Mouse (Mus musculus) spleen, embryonic (tissue): ENCODE data around the gene Ror2.

Experiments
- CTCF ChIA-PET: fragments of 350-600 bp; sonication (Branson Sonifier 250); formaldehyde crosslinking; loops from one replicate; lab custom pipeline; 2022; lab: Charles Lee

Ror2 gene

DNA sequence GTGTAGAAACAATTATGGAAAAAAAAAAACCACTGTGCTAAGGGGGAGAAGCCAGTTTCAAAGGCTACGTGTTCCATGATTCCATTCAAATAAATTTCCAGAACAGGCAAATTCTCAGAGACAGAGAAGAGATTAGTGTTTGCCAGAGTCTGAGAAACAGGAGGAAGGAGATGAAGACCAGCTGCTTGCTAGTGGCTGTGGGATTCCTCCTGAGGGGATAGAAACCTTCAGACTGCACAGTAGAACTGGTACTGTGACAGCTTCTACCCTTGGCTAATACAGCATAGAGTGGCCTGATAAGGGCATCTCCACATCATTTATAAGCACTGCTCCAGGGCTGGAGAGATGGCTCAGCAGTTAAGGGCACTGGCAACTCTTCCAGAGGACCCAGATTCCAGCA is 11.2 kb downstream of the Ror2 start:
- CTCF ChIA-PET = interaction anchor here (0.6 kb wide), 1 partner anchor 796 kb away, joined by 3 read pairs; no protein-coding TSS in a partner anchor

DNA sequence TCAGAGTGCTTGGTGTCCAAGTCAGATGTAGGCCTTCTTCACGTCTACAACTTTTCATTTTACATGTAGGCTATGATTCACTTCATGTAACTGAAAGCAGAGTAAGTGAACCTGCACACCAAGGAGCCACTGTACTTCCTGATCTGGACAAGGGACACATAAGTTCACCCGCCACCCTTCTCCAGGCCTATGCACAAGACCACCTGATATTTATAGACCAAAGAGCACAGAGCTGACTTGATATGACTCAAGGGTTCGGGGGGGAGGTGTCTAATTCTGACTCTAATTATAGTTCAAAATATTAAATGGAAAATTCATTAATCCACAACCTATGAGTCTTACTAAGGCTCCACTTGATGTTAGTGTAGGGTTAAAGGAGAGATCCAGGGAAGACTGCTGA is 14.3 kb downstream of the Ror2 start:
- CTCF ChIA-PET = no interaction called here

DNA sequence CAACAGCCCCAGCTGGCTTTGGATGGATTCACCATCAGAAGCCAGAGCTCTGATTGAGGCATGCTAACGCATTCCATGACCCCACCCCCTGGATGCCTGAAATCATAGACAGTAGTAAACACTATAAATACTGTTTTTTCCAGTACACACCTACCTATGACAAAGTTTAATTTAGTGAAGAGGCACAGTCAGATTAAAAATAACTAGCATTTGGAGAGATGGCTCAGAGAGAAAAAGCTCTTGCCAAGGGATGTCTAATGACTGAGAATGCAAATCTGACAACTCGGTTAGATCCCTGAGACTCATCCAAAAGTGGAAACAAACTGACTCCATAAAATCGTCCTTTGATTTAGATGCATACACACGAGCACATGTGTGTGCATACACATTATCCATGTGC is 15.4 kb downstream of the Ror2 start:
- CTCF ChIA-PET = no interaction called here

DNA sequence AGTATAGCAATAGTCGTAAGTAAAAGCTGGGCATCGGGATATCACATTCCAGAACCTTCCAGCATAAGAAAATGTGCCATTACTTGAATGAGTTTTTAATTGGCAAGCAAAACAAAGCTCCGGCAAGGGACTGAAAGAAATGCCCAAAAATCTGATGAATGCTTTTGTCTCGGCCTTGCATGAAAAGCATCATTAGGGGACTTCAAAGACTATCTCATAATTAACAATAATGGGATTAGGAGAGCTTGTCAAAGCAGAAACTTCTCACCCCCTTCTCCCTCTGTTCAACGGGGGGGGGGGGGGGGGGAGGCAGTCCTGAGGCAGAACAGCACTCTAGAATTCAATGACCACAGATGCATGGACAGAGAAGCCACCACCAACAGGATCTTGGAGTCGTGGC is 17.4 kb downstream of the Ror2 start:
- CTCF ChIA-PET = no interaction called here

DNA sequence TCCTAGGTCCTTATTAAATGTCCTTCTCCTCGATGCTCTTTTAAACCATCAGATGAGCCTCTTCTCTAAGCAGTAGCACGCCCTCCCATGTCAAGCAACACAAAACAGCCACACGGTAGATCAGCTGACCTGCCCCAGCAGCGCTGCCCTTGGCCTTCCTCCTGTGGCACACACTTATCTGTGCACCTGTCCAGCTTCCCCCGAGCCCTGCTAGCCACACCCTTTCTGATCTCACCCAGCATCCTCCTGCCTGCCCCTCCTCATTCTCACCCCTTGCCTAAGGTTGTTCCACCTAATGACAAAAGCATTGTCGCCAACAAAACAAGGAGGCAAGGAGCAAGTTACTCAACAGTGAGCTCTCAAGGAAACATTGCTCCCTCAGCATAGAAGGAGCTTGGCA is 18.1 kb downstream of the Ror2 start:
- CTCF ChIA-PET = no interaction called here

DNA sequence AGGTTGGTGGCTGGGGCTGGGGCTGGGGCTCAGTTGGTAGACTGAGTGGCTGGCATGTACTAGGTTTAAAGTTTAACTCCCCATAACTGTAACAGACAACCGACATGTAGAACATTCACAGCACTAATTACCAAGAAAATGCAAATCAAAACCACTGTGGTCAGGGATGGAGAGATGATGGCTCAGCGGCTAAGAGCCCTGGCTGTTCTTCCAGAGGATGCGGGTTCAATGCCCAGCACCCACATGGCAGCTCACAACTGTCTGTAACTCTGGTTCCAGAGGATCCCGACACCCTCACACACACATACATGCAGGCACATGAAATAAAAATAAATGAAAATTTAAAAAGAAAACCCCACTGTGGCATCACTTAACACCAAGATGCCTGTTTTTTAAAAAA is 18.8 kb downstream of the Ror2 start:
- CTCF ChIA-PET = no interaction called here

DNA sequence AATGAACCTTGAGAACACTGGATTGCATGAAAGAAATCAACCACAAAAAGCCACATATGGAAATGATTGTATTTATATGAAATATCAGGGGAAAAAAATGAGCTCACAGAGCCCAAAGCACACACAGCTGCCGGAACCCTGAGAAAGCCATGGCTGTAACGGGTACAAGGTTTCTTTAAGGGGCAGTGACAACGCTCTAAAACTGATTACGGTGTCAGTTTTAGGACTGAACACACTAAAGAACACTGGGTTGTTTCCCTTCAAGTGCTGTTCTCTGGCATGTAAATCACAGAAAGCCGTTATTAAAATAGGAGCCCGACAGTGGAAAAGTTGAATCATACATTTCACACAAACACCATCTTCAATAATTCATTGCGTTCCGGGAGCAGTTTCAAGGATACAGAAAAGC is 19.4 kb downstream of the Ror2 start:
- CTCF ChIA-PET = no interaction called here

DNA sequence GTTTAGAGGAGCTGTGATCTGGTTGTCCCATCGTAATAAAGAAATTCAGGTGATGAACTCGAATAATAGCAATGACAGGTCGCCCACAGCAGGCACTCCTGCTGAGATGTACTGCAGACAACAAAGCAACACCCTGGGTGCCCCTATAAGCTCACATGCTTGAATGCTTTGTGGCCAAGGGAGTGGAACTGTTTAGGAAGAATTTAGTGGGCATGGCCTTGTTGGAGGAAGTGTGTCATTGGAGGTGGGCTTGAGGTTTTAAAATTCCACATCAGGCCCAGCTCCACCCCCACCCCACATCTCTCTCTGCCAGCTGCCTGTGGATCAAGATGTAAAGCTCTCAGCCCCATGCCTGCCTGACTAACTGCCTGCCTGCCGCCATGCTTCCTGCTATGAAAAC is 21.0 kb downstream of the Ror2 start:
- CTCF ChIA-PET = interaction anchor here (0.6 kb wide), 1 partner anchor 1042 kb away, joined by 3 read pairs; no protein-coding TSS in a partner anchor

DNA sequence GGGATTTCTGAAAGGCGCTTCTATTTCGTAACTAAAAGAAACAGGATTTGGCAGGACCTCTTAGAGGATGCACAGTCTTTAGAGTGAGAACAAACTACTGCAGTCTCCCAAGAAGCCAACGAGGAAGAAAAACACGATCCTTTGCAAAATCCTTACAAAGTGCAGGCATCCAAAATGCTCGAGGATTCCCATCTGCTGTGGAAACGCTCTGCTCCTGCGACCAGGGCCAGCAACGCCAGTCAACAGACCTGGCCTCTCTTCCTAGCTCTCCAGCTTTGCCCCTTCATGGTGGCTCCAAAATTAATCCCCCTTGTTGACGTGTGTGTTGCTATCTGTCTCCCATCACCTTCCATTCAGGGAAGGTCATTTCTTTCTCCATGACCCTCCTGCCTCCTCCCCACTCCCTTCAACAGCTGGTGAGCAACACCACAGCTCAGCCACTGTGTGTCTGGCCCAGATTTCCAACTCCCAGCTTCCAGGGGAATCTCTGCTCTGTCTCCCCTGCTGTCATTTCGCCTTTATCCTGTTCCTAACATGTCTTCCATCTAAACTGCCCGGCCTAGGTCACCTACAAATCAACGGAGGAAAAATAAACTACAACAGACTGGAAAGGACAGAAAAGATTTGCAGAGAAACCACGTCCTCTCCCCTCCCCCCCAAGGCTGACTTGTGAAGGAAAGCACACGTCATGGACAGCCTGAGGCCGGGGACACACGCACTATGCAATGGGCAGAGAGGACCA is 23.2 kb downstream of the Ror2 start:
- CTCF ChIA-PET = no interaction called here

DNA sequence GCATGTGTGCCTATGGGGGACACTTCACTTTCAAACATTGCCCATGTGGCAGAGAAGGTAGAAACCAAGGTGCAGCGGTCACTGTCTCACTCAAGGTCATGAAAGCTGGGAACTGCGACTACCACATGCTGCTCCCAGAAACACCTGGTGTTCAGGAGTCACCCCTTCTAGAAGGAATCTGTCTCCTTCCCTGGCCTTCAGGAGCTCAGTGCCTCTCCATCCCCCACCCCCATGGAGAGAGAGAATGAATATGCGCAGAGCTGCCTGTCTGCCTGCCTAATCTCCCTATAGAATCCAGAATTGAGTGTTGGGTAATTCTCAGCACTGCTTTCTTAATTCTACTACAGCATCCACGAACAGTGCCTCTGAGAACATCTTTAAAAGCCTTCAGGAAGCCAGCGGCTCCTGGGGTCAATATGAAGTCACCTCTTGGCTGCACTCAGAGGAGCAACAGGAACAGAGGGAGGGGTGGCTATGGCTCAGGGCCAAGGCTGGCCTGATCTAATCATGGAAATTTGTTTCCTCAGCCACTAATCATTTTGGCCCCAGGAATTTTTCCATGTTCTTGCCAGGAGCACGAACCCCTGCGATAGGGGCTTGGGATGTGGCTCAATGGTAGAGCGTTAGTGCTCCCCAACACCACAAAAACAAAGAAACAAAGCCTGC is 24.7 kb downstream of the Ror2 start:
- CTCF ChIA-PET = interaction anchor here (0.6 kb wide), 2 partner anchors 47 to 345 kb away, joined by 5 read pairs; no protein-coding TSS in a partner anchor

DNA sequence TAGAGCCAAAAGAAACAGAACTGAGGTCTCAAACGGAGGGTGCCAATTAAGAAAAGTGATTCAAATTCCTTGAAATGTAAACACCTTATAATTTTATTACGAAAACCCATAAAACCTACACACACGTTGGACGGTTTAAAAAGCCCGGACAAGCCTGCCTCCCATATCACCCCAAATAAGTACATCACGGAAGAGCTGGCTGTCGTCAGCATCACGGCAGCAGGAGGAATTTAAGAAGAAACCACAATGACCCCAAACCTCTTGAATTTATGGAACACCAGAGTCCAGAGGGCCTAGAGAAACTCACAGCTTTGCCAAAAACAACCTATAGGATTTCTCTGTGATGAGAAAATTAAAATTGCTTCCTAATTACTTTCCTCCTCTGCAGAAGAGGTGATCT is 27.0 kb downstream of the Ror2 start:
- CTCF ChIA-PET = no interaction called here

DNA sequence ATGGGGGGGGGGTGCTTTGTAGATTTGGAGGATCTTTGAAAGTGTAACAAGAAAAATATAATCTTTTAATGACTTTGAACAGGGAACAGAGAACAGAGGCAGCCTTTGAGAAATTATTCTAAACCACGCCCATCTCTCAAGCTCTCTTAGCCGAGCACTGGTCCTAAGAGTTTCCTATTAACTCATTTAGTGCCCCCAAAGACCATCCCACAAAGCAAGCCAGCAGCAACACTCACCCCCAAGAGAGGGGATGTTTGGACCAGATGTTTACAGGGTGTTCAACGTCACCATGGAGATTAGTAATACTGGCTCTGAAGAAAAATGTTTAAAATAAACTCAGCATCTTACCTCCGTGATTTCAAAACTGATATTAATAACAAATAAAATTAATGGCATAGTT is 27.4 kb downstream of the Ror2 start:
- CTCF ChIA-PET = no interaction called here

DNA sequence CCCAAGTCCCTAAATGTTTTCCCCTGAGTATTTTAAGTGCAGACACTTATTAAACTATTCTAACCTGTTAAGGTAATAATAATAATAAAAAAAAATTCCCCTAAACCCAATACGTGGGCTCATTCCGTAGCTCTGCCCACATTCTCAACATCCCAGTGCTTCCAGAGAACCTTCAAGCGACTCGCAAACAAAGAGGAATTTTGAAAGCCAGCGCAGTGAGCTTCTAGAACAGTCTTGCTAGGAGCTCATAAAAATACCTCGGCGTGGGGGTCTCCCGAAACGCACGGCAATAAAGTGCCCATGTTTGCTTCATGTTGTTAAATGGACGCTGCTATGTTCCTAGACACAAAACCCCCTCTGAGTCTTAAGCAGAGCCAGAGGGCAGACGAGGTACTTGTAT is 32.7 kb downstream of the Ror2 start:
- CTCF ChIA-PET = no interaction called here

DNA sequence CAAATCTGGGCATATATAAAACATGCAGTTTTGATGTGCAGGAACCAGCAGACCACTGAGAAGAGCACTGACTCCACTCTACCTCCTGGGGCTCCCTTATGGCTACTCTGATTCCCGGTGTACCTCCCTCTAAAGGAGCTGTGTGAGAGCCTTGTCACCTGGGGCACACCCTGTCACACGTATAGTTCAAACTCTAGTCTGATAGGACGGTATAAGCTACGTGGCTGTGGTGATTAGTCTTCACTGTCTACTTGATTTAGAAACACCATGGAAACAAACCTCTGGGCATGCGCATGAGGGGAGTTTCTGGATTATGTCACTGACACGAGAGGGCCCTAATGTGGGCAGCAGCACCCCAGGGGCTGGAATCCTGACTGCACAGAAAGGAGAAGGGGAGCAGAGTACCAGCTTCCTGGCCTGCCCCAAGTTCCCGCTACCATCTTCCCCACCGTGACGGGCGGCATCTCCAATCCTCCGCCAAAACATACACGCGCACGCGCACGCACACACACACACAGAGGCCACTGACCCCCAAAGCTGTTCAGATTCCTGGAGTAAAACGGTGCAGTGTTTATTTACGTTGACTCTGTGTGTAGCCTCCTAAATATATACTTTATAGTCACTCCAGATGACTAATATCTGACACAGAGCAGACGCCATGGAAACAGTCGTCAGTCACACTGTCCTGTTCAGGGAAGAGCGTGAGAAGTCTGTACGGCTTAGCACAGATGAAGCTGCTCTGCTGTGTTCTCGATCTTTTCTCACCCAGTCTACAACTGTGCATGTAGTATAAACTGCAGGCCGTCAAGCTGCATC is 37.1 kb downstream of the Ror2 start:
- CTCF ChIA-PET = no interaction called here

DNA sequence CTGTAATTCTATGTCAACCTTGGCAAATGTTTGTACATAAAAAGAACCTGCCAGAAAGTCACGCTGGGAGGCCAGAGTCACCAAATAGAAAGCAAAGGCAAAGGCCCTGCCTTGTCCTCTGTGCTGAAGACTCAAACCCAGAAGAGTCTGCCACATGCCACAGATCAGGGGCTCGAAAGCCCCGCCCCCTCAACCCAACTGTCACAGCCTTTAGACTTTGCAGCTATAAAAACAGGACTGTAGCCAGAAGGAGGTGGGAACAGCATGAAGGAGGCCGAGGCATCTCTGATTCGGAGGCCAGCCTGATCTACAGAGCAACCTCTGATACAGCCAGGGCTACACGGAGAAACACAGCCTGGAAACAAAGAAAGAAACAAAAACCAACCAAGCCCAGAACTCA is 37.8 kb downstream of the Ror2 start:
- CTCF ChIA-PET = no interaction called here

DNA sequence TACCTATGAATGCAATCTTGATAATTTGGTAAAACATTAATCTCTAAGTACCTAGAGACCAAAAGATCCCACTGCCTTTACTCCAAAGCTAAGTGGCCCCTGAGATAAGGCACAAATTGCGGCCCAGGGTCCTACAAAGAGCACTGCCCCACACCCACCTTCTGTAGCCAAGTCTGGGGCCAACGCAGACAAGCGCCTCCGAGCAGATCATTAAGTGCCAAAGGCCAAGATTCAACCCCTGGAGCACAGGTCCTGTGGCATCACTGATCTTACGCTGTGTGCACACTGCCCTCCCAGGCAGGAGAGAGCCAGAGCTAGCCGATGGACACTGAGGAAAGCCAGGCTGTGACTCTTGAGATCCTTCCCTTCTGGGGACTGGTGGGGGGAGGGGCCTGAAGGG is 38.7 kb downstream of the Ror2 start:
- CTCF ChIA-PET = no interaction called here

DNA sequence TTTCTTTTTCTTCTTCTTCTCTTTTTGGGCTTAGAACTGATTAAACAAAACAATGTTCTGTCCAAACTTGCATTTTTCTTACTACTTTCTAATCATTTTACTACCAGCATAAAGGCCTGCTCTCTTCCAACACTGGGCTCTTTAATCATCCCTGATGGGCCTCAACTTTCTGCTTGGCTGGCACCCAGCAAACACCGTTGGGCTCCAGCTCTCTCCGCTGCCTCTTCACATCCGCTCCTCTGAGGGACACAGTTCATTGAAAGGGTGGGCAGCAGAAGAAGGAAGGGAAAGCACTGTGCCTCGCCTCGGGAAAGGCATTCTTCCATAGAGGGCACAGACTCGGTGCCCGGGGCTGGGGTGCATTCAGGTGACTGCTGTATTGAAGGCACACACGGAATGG is 41.8 kb downstream of the Ror2 start:
- CTCF ChIA-PET = no interaction called here

DNA sequence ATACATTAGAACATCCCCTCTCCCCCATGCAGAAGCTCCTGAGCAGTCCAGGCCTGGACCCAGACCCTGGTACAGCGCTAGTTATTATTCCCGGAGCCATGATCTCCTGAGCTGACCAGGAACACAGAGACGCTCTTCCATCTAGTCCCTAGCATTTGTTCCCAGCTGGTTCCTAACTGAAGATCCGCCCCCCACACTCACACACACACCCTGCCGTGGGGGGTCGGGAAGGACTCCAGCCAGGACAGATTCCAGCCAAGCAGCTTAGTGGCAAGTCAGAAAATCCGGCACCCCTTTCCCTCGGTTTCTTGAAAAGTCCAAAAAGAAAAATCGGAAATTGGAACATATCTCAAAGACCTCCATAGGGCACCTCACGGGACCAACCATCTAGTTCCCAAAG is 48.5 kb downstream of the Ror2 start:
- CTCF ChIA-PET = no interaction called here

DNA sequence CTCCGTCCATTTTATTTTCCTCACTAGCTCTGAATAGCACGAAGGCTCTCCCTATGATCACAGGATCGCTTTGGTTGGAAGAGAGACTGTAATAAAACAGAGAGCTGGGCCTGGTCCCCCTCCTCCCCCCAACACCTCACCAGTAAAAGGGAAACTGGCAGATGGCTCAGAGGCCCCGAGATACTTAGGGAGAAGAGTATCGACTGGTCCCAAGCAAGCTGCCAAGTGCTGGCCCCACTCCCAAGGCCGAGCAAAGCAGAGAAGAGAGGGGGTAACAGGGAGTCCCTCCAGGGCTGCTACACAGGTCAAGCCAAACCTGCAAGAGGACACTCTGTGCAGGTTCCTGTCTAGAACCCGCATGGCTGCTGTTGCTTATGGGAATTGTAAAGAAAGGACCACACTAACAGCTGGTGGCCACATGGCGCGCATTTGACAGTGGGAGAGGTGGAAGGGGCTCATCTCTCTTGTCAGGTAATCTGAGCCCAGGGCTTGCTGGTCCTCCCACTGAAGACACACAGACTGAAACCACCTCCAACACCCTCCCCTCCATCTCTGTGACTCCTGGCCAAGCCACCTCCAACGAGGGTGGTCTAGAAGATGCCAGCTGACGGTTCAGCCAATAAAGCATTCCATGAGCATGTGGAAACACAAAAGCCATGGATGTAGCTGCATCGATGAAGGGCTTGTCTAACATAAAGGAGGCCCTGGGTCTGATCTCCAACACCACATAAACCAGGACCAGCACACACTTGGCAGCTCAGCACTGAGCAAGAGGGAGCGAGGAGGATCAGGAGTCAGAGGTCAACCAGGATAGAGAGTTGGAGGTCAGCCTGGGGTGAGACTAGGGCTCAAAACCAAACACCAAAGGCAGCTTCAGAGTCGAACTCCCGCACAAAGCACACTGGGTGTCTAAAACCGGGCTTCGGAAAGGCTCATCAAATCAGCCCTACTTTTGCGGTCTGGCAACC is 49.2 kb downstream of the Ror2 start:
- CTCF ChIA-PET = no interaction called here

DNA sequence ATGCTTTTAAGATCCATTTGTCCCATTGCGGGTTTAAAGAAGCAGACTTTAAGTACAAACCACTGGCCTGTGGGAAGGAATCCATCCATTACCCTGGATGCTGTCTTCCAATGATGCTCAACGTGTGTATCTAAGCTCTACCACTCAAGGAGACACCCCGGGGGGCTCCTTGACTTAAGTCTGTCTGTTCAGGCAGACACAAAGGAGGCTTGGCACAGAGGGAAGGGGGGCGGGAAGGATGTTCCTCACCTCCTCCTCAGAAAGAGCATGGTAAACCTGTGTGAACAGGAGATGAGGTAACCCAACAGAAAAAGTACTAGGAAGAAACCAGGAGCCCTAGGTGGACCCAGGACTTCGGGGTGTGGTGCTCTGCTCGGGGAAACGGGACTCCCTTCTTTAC is 50.0 kb downstream of the Ror2 start:
- CTCF ChIA-PET = no interaction called here

DNA sequence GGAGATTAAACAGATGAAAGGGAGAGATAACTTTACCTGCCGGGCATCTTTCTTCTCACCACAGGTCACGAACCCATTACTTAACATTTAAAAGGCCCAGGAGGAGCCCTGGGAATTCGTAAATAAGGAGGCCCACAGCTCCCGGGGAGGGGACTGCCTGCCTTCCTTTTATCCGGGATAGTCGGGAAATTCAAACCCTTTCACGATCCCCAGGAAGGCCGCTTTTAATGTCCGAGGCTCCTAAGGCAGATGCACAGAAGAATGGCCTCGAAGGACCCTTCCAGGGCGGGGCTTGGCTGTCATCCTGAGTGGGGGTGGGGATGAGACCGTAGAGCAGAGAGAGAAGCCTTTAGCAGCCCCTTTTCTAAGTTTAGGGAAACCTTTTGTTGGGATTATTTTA is 51.1 kb downstream of the Ror2 start:
- CTCF ChIA-PET = no interaction called here
